Mouse (Mus musculus): Measurements from ENCODE around the gene Tmcc2. TPM values are rescaled to one million over a fixed set of nuclear protein-coding genes. Genes with fewer than 3 reads are reported as not detected.

Tmcc2 gene
- total and polyA plus RNA-seq, 3 experiments, result 4.1 to 7.2 TPM; not detected in 1

GRCm38 (mm10) chr1:132338027-132338660 lies 52.9 kb downstream of the Tmcc2 start:
- Histone ChIP-seq H3K9me3 (replicated peaks; ENCODE audit: insufficient read depth, low read length) (no peaks in the 10 kb centered on the region), H3K4me3 (ENCODE audit: control insufficient read depth in 1 of 2, insufficient read depth in 1 of 2, low read depth in 2 of 2, low read length in 2 of 2) (no peak overlapping the region), H3K27ac (ENCODE audit: control insufficient read depth, low read depth, low read length) (no peak overlapping the region), H3K79me2 (ENCODE audit: control insufficient read depth, insufficient read depth, low read length, poor library complexity) (no peaks in the 10 kb centered on the region), H3K4me1 (ENCODE audit: control insufficient read depth in 1 of 2, insufficient read depth in 2 of 2, low read length in 2 of 2) (peaks cover 14 to 59% of the 10 kb centered on the region in 2 experiments), H3K27me3 (ENCODE audit: control insufficient read depth in 1 of 2, insufficient read depth in 2 of 2, low read length in 2 of 2) (no peaks in the 10 kb centered on the region), H3K36me3 (ENCODE audit: control insufficient read depth in 1 of 2, insufficient read depth in 2 of 2, low read length in 2 of 2) (peaks cover 0 to 42% of the 10 kb centered on the region in 2 experiments; a peak in 2 of 4 replicates), H3K9ac (ENCODE audit: control insufficient read depth, low read depth, low read length, poor library complexity, severe bottlenecking) (no peak overlapping the region)
- TF ChIP-seq SMC3 (IDR thresholded peaks at IDR 0.05; ENCODE audit: low read depth, low read length) (no peak), MAZ (IDR thresholded peaks at IDR 0.05; ENCODE audit: low read depth, low read length) (no peak), MYC (IDR thresholded peaks at IDR 0.05; ENCODE audit: low read depth, low read length) (no peak), TBP (IDR thresholded peaks at IDR 0.05; ENCODE audit: low read depth, low read length) (no peak), HCFC1 (IDR thresholded peaks at IDR 0.05; ENCODE audit: low read depth, low read length) (no peak), ETS1 (IDR thresholded peaks at IDR 0.05; ENCODE audit: low read depth, low read length) (no peak), NELFE (IDR thresholded peaks at IDR 0.05; ENCODE audit: low read depth, low read length) (no peak), GABPA (IDR thresholded peaks at IDR 0.05; ENCODE audit: low read depth, low read length) (no peak), POLR2AphosphoS5 (IDR thresholded peaks at IDR 0.05; ENCODE audit: borderline replicate concordance, low read depth, low read length) (no peak), GATA1 (IDR thresholded peaks at IDR 0.05; ENCODE audit: low read depth, low read length) (no peak), CHD2 (IDR thresholded peaks at IDR 0.05; ENCODE audit: low read length) (no peak), MXI1 (IDR thresholded peaks at IDR 0.05; ENCODE audit: low read depth, low read length) (no peak), CTCF (IDR thresholded peaks at IDR 0.05 in 2 of 3, conservative IDR thresholded peaks at IDR 0.05 in 1 of 3; ENCODE audit: control insufficient read depth in 1 of 3, insufficient read depth in 1 of 3, low read depth in 2 of 3, low read length in 3 of 3, poor library complexity in 1 of 3, severe bottlenecking in 1 of 3) (no peak), RAD21 (IDR thresholded peaks at IDR 0.05; ENCODE audit: low read depth, low read length) (no peak), MAX (IDR thresholded peaks at IDR 0.05; ENCODE audit: low read length) (no peak), MAFK (IDR thresholded peaks at IDR 0.05; ENCODE audit: borderline replicate concordance, low read depth, low read length) (no peak)
- DNase-seq (ENCODE audit: low read depth, low spot score), result no peak

GRCm38 (mm10) chr1:132336921-132337320 lies 54.2 kb downstream of the Tmcc2 start:
- H3K36me3 ChIP-seq (ENCODE audit: control insufficient read depth in 1 of 2, insufficient read depth in 2 of 2, low read length in 2 of 2), result peaks cover 0 to 31% of the 10 kb centered on the region in 2 experiments; a peak in 2 of 4 replicates
- H3K9ac ChIP-seq (ENCODE audit: control insufficient read depth, low read depth, low read length, poor library complexity, severe bottlenecking), result peak overlapping the region; percentile 0; the same call in 1 of the 2 replicates
- H3K9me3 ChIP-seq (replicated peaks; ENCODE audit: insufficient read depth, low read length), result no peaks in the 10 kb centered on the region
- TF ChIP-seq BHLHE40 (IDR thresholded peaks at IDR 0.05; ENCODE audit: borderline replicate concordance, low read depth, low read length), result peak; percentile 61; the same call in 1 of the 2 replicates
- no peak for TF ChIP-seq NELFE (IDR thresholded peaks at IDR 0.05; ENCODE audit: low read depth, low read length)
- peak; percentile 52 for DNase-seq (ENCODE audit: low read depth, low spot score)
- no peaks in the 10 kb centered on the region for H3K27me3 ChIP-seq (ENCODE audit: control insufficient read depth in 1 of 2, insufficient read depth in 2 of 2, low read length in 2 of 2)
- peaks cover 9 to 48% of the 10 kb centered on the region in 2 experiments for H3K4me1 ChIP-seq (ENCODE audit: control insufficient read depth in 1 of 2, insufficient read depth in 2 of 2, low read length in 2 of 2)
- no peaks in the 10 kb centered on the region for H3K79me2 ChIP-seq (ENCODE audit: control insufficient read depth, insufficient read depth, low read length, poor library complexity)
- no peak overlapping the region for H3K4me3 ChIP-seq (ENCODE audit: control insufficient read depth in 1 of 2, insufficient read depth in 1 of 2, low read depth in 2 of 2, low read length in 2 of 2)
- no peak overlapping the region for H3K27ac ChIP-seq (ENCODE audit: control insufficient read depth, low read depth, low read length)

All from MEL (cell line).